Mouse (Mus musculus): ENCODE results near the gene Lmln. TPM values are rescaled to one million over a fixed set of nuclear protein-coding genes. Genes with fewer than 3 reads are reported as not detected.
"Not testable (repeated sequence)": the region's sequence is repeated elsewhere in the genome, so short reads cannot be mapped to it uniquely, and the experiment has no call there.

Lmln gene
- polyA plus RNA-seq, 1 experiment from 2014 or later, result 3.3 TPM

DNA sequence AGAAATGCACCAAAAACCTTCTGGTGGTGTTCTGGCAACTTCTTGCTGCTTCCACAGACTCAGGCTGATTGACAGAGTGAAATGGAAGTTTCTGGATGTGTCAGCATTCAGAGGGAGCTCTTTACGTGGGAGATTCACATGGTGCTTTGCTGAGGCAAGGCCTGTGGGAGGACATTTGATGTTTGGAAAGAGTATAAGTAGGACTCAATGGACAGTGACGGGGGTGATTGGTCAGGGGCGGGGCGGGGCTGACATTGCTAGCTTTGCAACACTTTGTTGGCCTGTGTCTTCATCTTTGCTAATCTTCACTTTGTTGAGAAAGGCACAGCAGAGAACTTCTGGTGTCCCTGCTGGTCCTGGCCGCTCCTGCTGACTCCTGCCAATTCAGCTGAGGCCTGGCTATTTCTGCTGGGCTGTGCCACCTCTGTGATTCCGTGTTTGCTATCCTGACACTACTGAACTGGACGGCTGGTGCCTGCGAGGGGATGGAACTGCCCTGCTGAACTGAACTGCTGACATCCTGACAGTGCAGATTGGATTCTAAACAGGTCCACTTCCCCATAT lies 107.2 kb downstream of the Lmln start:
- H3K4me3 ChIP-seq (ENCODE audit: low read depth, low read length), result no peak overlapping the region
- no peaks in the 10 kb centered on the region for H3K9me3 ChIP-seq (ENCODE audit: control insufficient read depth, low read length)
- DNase-seq (ENCODE audit: low spot score) (no peak), ATAC-seq (replicated peaks; ENCODE audit: low FRiP score, low TSS enrichment, low read depth) (no peak)
- no peak overlapping the region for H3K9ac ChIP-seq (ENCODE audit: low read length)
- WGBS, result 68% methylated on average over 8 of the region's 8 CpGs
- peaks cover 10% of the 10 kb centered on the region; the same call in 1 of the 2 replicates for H3K4me1 ChIP-seq (replicated peaks; ENCODE audit: control insufficient read depth, insufficient read depth, low read length)
- no peak overlapping the region for H3K27ac ChIP-seq (ENCODE audit: low read depth)
- H3K4me2 ChIP-seq (ENCODE audit: low read length), result no peak overlapping the region
- H3K27me3 ChIP-seq (replicated peaks; ENCODE audit: control insufficient read depth, insufficient read depth, low read length), result no peaks in the 10 kb centered on the region
- H3K36me3 ChIP-seq (ENCODE audit: control insufficient read depth, insufficient read depth, low read length), result no peaks in the 10 kb centered on the region

DNA sequence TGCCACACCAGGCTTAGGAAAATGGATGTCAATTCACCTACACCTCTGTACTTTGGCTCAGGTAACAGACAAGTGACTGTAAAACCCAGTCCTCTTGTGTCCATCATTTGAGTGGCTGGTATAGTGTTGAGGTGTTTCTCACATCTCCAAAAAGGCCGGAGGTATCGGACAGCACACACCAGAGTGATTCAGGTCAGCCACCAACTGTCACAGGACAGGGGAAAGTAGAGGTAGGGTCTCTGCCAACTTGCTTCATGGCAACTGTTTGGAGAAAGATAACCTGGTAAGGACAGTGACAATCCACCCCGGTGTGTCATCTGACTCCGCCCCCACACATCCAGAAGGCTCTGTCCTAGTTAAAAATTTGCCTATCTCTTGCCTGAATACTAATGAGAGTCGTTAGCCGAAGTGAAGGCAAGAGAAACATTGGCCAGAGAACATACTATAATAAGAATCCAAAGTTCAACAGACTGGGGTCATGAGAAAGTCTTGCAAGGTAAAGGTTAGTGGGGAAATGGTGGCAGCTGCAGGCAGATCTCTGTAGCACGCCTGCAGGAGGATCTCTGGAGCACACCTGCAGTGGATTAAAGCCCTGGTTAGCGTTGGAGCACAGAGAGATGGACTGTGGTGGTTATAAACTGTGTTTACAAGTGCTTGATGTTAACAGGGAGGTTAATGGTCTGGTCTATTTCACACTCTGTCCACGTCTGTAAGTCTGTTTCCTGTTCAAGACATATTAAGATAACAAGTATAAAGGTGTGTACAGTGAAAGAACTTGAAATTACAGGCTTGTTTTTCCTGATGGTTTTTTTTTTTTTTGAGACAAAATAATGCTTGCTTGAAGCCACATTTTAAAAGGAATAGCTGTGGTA lies 108.6 kb downstream of the Lmln start:
- no peak overlapping the region for H3K9ac ChIP-seq (ENCODE audit: low read length)
- no peak for DNase-seq (ENCODE audit: low spot score)
- H3K4me2 ChIP-seq (ENCODE audit: low read length), result no peak overlapping the region
- ATAC-seq (replicated peaks; ENCODE audit: low FRiP score, low TSS enrichment, low read depth), result no peak
- H3K9me3 ChIP-seq (ENCODE audit: control insufficient read depth, low read length), result no peaks in the 10 kb centered on the region
- no peak overlapping the region for H3K4me3 ChIP-seq (ENCODE audit: low read depth, low read length)
- H3K27me3 ChIP-seq (replicated peaks; ENCODE audit: control insufficient read depth, insufficient read depth, low read length), result no peaks in the 10 kb centered on the region
- no peaks in the 10 kb centered on the region for H3K36me3 ChIP-seq (ENCODE audit: control insufficient read depth, insufficient read depth, low read length)
- no peak overlapping the region for H3K27ac ChIP-seq (ENCODE audit: low read depth)
- WGBS, result 49% methylated on average over 9 of the region's 9 CpGs
- peaks cover 10% of the 10 kb centered on the region; the same call in 1 of the 2 replicates for H3K4me1 ChIP-seq (replicated peaks; ENCODE audit: control insufficient read depth, insufficient read depth, low read length)

DNA sequence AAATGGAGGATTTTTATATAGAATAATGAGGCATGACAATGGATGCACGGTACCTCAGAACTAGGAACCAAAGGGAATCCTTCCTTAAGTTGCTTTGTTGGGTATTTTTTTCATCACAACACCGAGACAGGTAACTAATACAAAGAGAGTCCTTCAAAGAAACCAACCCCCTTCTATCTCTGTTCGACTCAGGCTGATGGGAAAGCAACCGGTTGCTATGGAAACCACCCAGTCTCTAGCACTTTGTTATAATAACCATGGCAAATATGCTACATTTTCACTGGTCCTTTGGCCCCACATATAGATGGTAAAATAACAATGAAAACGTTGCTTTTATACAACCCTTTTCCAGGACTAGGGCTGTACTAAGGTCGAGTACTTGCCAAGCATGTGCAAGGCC lies 109.5 kb downstream of the Lmln start:
- no peak overlapping the region for H3K27ac ChIP-seq (ENCODE audit: low read depth)
- WGBS, result 73% methylated on average over 6 of the region's 6 CpGs
- no peak for ATAC-seq (replicated peaks; ENCODE audit: low FRiP score, low TSS enrichment, low read depth)

DNA sequence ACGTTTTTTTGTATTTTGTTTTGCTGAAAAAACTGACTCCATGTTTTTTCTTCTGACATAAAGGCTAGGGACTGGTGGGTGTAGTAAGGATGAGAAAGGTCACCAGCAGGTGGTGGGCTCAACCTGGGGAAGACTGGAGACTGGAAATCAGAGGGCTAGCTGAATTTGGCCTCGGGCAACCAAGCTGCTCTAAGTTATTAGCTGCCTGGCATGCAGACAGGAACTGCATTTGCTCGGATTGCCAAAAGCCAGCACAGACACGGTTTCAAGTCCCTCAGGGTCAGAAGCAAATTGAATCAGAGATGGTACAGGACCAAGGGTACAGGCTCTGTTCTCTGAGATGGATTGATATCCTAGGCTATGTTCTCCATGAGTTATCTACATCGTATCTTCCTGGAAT lies 110.8 kb downstream of the Lmln start:
- Histone ChIP-seq H3K4me3 (ENCODE audit: low read depth, low read length) (no peak overlapping the region), H3K36me3 (ENCODE audit: control insufficient read depth, insufficient read depth, low read length) (no peaks in the 10 kb centered on the region), H3K9me3 (ENCODE audit: control insufficient read depth, low read length) (no peaks in the 10 kb centered on the region), H3K27me3 (replicated peaks; ENCODE audit: control insufficient read depth, insufficient read depth, low read length) (no peaks in the 10 kb centered on the region), H3K4me1 (replicated peaks; ENCODE audit: control insufficient read depth, insufficient read depth, low read length) (peaks cover 10% of the 10 kb centered on the region; the same call in 1 of the 2 replicates), H3K9ac (ENCODE audit: low read length) (no peak overlapping the region), H3K4me2 (ENCODE audit: low read length) (no peak overlapping the region), H3K27ac (ENCODE audit: low read depth) (no peak overlapping the region)
- 74% methylated on average over 5 of the region's 5 CpGs for WGBS
- DNase-seq (ENCODE audit: low spot score), result no peak
- no peak for ATAC-seq (replicated peaks; ENCODE audit: low FRiP score, low TSS enrichment, low read depth)

More for the DNA sequence above, 109.5 kb downstream of the Lmln start:
- Histone ChIP-seq H3K4me3 (ENCODE audit: low read depth, low read length) (no peak overlapping the region), H3K27me3 (replicated peaks; ENCODE audit: control insufficient read depth, insufficient read depth, low read length) (no peaks in the 10 kb centered on the region), H3K9me3 (ENCODE audit: control insufficient read depth, low read length) (no peaks in the 10 kb centered on the region), H3K9ac (ENCODE audit: low read length) (no peak overlapping the region), H3K4me2 (ENCODE audit: low read length) (no peak overlapping the region), H3K4me1 (replicated peaks; ENCODE audit: control insufficient read depth, insufficient read depth, low read length) (peaks cover 10% of the 10 kb centered on the region; the same call in 1 of the 2 replicates), H3K36me3 (ENCODE audit: control insufficient read depth, insufficient read depth, low read length) (no peaks in the 10 kb centered on the region)
- no peak for DNase-seq (ENCODE audit: low spot score)

DNA sequence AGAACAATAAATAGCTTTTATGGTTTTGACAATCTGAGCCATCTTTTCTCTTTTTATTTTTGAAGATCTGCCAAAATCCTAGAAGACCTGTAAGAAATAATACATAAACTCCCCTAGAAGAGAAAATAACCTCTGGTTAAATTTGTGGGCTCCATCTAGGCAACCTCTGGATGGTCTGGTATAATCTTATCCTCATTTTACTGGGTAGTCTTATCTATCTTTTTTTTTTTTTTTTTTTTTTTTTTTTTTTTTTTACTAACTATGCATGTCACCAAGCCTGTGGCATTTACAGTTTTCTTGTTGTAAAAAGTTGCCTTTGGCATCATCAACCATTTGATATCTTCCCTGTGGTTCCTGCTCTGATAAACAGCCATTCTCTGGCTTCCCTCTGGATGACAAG lies 112.4 kb downstream of the Lmln start:
- Histone ChIP-seq H3K27ac (ENCODE audit: low read depth) (no peak overlapping the region), H3K9ac (ENCODE audit: low read length) (no peak overlapping the region), H3K36me3 (ENCODE audit: control insufficient read depth, insufficient read depth, low read length) (no peaks in the 10 kb centered on the region), H3K4me3 (ENCODE audit: low read depth, low read length) (no peak overlapping the region), H3K9me3 (ENCODE audit: control insufficient read depth, low read length) (no peaks in the 10 kb centered on the region), H3K4me1 (replicated peaks; ENCODE audit: control insufficient read depth, insufficient read depth, low read length) (peaks cover 10% of the 10 kb centered on the region; the same call in 1 of the 2 replicates), H3K4me2 (ENCODE audit: low read length) (no peak overlapping the region), H3K27me3 (replicated peaks; ENCODE audit: control insufficient read depth, insufficient read depth, low read length) (no peaks in the 10 kb centered on the region)
- DNase-seq (ENCODE audit: low spot score) (no peak), ATAC-seq (replicated peaks; ENCODE audit: low FRiP score, low TSS enrichment, low read depth) (no peak)

DNA sequence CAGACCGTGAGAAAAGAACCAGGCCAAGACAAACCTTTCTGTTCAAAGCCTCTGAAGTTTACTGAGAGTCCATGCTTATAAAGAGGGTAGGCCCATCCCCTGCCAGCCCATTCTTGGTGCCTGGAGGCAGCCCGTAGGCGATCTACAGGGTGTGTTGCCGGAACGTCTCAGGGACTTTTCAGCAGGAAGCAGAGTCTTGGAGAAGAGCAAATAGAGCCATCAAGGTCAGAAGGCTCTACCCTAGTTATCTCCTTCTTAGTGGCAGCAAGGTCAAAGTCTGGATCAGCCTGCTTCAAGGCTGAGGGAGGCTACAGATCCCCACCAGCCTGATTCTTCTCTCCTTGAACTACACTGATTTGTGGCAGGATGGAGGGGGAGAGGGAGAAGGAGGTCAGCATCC lies 114.5 kb downstream of the Lmln start:
- not testable (repeated sequence) for H3K27ac ChIP-seq (ENCODE audit: low read depth); H3K36me3 ChIP-seq (ENCODE audit: control insufficient read depth, insufficient read depth, low read length); H3K9me3 ChIP-seq (ENCODE audit: control insufficient read depth, low read length); H3K27me3 ChIP-seq (replicated peaks; ENCODE audit: control insufficient read depth, insufficient read depth, low read length); H3K9ac ChIP-seq (ENCODE audit: low read length); ATAC-seq (replicated peaks; ENCODE audit: low FRiP score, low TSS enrichment, low read depth); H3K4me2 ChIP-seq (ENCODE audit: low read length); H3K4me3 ChIP-seq (ENCODE audit: low read depth, low read length); DNase-seq (ENCODE audit: low spot score); H3K4me1 ChIP-seq (replicated peaks; ENCODE audit: control insufficient read depth, insufficient read depth, low read length)
- WGBS, result 67% methylated on average over 5 of the region's 5 CpGs

MicroRNAs encoded within 50 kb of the gene (microRNA counts, 519-probe panel; counts per million panel counts)
- microRNA mmu-miR-1947, result not detected

Small RNAs within 50 kb of the gene (microRNA-seq; reads per million reads assigned to microRNA genes)
- not detected for gene Gm22231
- 6.5 reads per million, percentile 36 among the genes with 10 or more reads in this experiment for gene Mir1947

Other genes with a start within 250 kb of the Lmln start
- 103 and 107 TPM in 2 replicates for gene Fyttd1, start 185.0 kb upstream of the Lmln start, polyA plus RNA-seq (2014; fragmentation: Nextera tagmentation; extraction: Ambion mirVana)
- 18.2 and 19.3 TPM in 2 replicates for gene Rubcn, start 184.8 kb upstream of the Lmln start, polyA plus RNA-seq (2014; fragmentation: Nextera tagmentation; extraction: Ambion mirVana)
- gene Lrch3, start 148.4 kb upstream of the Lmln start, polyA plus RNA-seq (2014; fragmentation: Nextera tagmentation; extraction: Ambion mirVana), result 22.1 and 22.7 TPM in 2 replicates
- 1.2 and 2.8 TPM in 2 replicates for gene Iqcg, start 6.3 kb upstream of the Lmln start, polyA plus RNA-seq (2014; fragmentation: Nextera tagmentation; extraction: Ambion mirVana)
- 1,142 and 1,206 TPM in 2 replicates for gene Rpl35a, start 6.1 kb upstream of the Lmln start, polyA plus RNA-seq (2014; fragmentation: Nextera tagmentation; extraction: Ambion mirVana)
- 14.9 and 18.9 TPM in 2 replicates for gene Osbpl11, start 122.5 kb downstream of the Lmln start, polyA plus RNA-seq (2014; fragmentation: Nextera tagmentation; extraction: Ambion mirVana)
- gene Snx4, start 188.9 kb downstream of the Lmln start, polyA plus RNA-seq (2014; fragmentation: Nextera tagmentation; extraction: Ambion mirVana), result 78.4 and 89.5 TPM in 2 replicates

All from intestine, embryonic 14.5 days (tissue).